Mouse (Mus musculus) hindbrain, embryonic 16.5 days (tissue): ENCODE results near the gene Dusp9. TPM values are rescaled to one million over a fixed set of nuclear protein-coding genes. Genes with fewer than 3 reads are reported as not detected.

Experiments
- ATAC-seq: fragments of 200-750 bp; cut with Nextera tagmentation; 2 replicates; pipeline ENCODE4 v1.8.0; 2017; ENCODE audit warnings: moderate TSS enrichment, moderate library complexity
- H3K27ac ChIP-seq: fragments of 300-500 bp; sonication (generic); 2 replicates; pipeline ENCODE4 v1.5.1; 2014; ENCODE audit warnings: low read depth, mild to moderate bottlenecking, control low read depth, low read length, moderate library complexity
- H3K27me3 ChIP-seq: fragments of 300-500 bp; sonication (generic); replicated peaks from 2 replicates; pipeline ENCODE4 v1.6.1; 2014; ENCODE audit warnings: low read length; ENCODE audit not compliant: control insufficient read depth, insufficient read depth
- H3K36me3 ChIP-seq: fragments of 300-500 bp; sonication (generic); 2 replicates; pipeline ENCODE4 v1.6.1; 2014; ENCODE audit warnings: mild to moderate bottlenecking, low read length, moderate library complexity, mixed read lengths; ENCODE audit not compliant: control insufficient read depth, insufficient read depth
- H3K4me1 ChIP-seq: fragments of 300-500 bp; sonication (generic); 2 replicates; pipeline ENCODE4 v1.6.1; 2014; ENCODE audit warnings: low read depth, low read length; ENCODE audit not compliant: control insufficient read depth, insufficient read depth
- H3K4me2 ChIP-seq: fragments of 300-500 bp; sonication (generic); 2 replicates; pipeline ENCODE4 v1.6.1; 2014; ENCODE audit warnings: mild to moderate bottlenecking, low read length, control low read depth, moderate library complexity
- H3K4me3 ChIP-seq: fragments of 300-500 bp; sonication (generic); 2 replicates; pipeline ENCODE4 v1.5.1; 2014; ENCODE audit warnings: mild to moderate bottlenecking, low read length, control low read depth, moderate library complexity
- H3K9ac ChIP-seq: fragments of 300-500 bp; sonication (generic); 2 replicates; pipeline ENCODE4 v1.6.1; 2014; ENCODE audit warnings: low read depth, mild to moderate bottlenecking, control low read depth, low read length, moderate library complexity
- H3K9me3 ChIP-seq: fragments of 300-500 bp; sonication (generic); 2 replicates; pipeline ENCODE4 v1.6.1; 2014; ENCODE audit warnings: mild to moderate bottlenecking, low read length, moderate library complexity; ENCODE audit not compliant: control insufficient read depth
- WGBS: fragments of 180-500 bp; shearing (Covaris S2); extraction: QIAGEN DNeasy Blood & Tissue Kit; methylation state at CpG from one replicate; pipeline ENCODE4 v1.1.7; 2014; 5-methylcytosine and 5-hydroxymethylcytosine counted together
- polyA plus RNA-seq: library from polyadenylated mRNA; unstranded; fragments of >200 nt; fragmentation: Nextera tagmentation; extraction: Ambion mirVana; gene quantifications from 2 replicates; pipeline ENCODE4 v1.2.1, GENCODE M21; 2015

Dusp9 gene
- polyA plus RNA-seq, 1 experiment from 2014 or later: 0.84 TPM

GRCm38 (mm10) chrX:73626981-73627380, 12.2 kb upstream of the Dusp9 start:
- Histone ChIP-seq H3K4me1 (no peaks in the 10 kb centered on the region), H3K27me3 (no peaks in the 10 kb centered on the region; the same call in 1 of the 2 replicates), H3K4me3 (no peak overlapping the region), H3K9ac (no peak overlapping the region), H3K4me2 (no peak overlapping the region), H3K9me3 (no peaks in the 10 kb centered on the region), H3K27ac (no peak overlapping the region), H3K36me3 (no peaks in the 10 kb centered on the region)
- no peak for ATAC-seq

GRCm38 (mm10) chrX:73635425-73635824, 3.8 kb upstream of the Dusp9 start:
- no peaks in the 10 kb centered on the region for H3K9me3 ChIP-seq
- peak overlapping the region; percentile 21 for H3K4me3 ChIP-seq
- H3K36me3 ChIP-seq: no peaks in the 10 kb centered on the region
- peaks cover 37% of the 10 kb centered on the region for H3K27me3 ChIP-seq
- no peak overlapping the region; the same call in 1 of the 2 replicates for H3K9ac ChIP-seq
- H3K4me2 ChIP-seq: peak overlapping the region; percentile 51
- WGBS: 21% methylated on average over 12 of the region's 19 CpGs
- peaks cover 7% of the 10 kb centered on the region for H3K4me1 ChIP-seq
- H3K27ac ChIP-seq: no peak overlapping the region
- ATAC-seq: peak; percentile 26; the same call in 1 of the 2 replicates

GRCm38 (mm10) chrX:73637415-73637814, 1.8 kb upstream of the Dusp9 start:
- no peaks in the 10 kb centered on the region for H3K9me3 ChIP-seq
- no peaks in the 10 kb centered on the region for H3K36me3 ChIP-seq
- peak overlapping the region; percentile 80 for H3K4me2 ChIP-seq
- whole genome bisulfite sequencing: 10% methylated on average over 13 of the region's 19 CpGs
- peaks cover 7% of the 10 kb centered on the region for H3K4me1 ChIP-seq
- H3K27ac ChIP-seq: no peak overlapping the region
- H3K9ac ChIP-seq: peak overlapping the region; percentile 38; the same call in 1 of the 2 replicates
- no peak for ATAC-seq
- H3K4me3 ChIP-seq: peak overlapping the region; percentile 42
- peaks cover 43% of the 10 kb centered on the region for H3K27me3 ChIP-seq

GRCm38 (mm10) chrX:73639901-73640469, 766 bp downstream of the Dusp9 start:
- Histone ChIP-seq H3K36me3 (no peaks in the 10 kb centered on the region), H3K9ac (no peak overlapping the region), H3K4me3 (peak overlapping the region; percentile 7), H3K27ac (no peak overlapping the region), H3K4me1 (peaks cover 7% of the 10 kb centered on the region), H3K4me2 (peak overlapping the region; percentile 53), H3K9me3 (no peaks in the 10 kb centered on the region), H3K27me3 (peaks cover 42% of the 10 kb centered on the region)
- no peak for ATAC-seq
- WGBS: 19% methylated on average over 34 of the region's 41 CpGs

GRCm38 (mm10) chrX:73645121-73645520, 5.9 kb downstream of the Dusp9 start:
- WGBS: 25% methylated on average over 4 of the region's 4 CpGs
- peaks cover 7% of the 10 kb centered on the region; the same call in 1 of the 2 replicates for H3K27me3 ChIP-seq
- no peak overlapping the region for H3K27ac ChIP-seq
- no peak overlapping the region for H3K4me2 ChIP-seq
- H3K9ac ChIP-seq: no peak overlapping the region
- no peak overlapping the region for H3K4me3 ChIP-seq
- no peak for ATAC-seq
- no peaks in the 10 kb centered on the region for H3K4me1 ChIP-seq
- H3K9me3 ChIP-seq: no peaks in the 10 kb centered on the region
- no peaks in the 10 kb centered on the region for H3K36me3 ChIP-seq

GRCm38 (mm10) chrX:73650869-73651268, 11.7 kb downstream of the Dusp9 start:
- Histone ChIP-seq H3K9ac (no peak overlapping the region), H3K4me3 (no peak overlapping the region), H3K27me3 (no peaks in the 10 kb centered on the region), H3K27ac (no peak overlapping the region), H3K4me2 (no peak overlapping the region), H3K4me1 (no peaks in the 10 kb centered on the region), H3K36me3 (no peaks in the 10 kb centered on the region), H3K9me3 (no peaks in the 10 kb centered on the region)
- WGBS: 73% methylated on average over 3 of the region's 3 CpGs
- no peak for ATAC-seq

- no peaks in the 10 kb centered on the region for H3K27me3 ChIP-seq
- H3K4me1 ChIP-seq: no peaks in the 10 kb centered on the region
- no peak overlapping the region for H3K4me2 ChIP-seq
- WGBS: 88% methylated on average over 6 of the region's 6 CpGs
- H3K9me3 ChIP-seq: no peaks in the 10 kb centered on the region
- no peaks in the 10 kb centered on the region for H3K36me3 ChIP-seq
- H3K9ac ChIP-seq: no peak overlapping the region
- no peak overlapping the region for H3K27ac ChIP-seq
- H3K4me3 ChIP-seq: no peak overlapping the region
- no peak for ATAC-seq
Measured at GRCm38 (mm10) chrX:73653392-73653791, 14.2 kb downstream of the Dusp9 start.

- no peaks in the 10 kb centered on the region for H3K36me3 ChIP-seq
- no peak overlapping the region for H3K9ac ChIP-seq
- H3K4me1 ChIP-seq: no peaks in the 10 kb centered on the region
- H3K4me2 ChIP-seq: no peak overlapping the region
- peak; percentile 76; the same call in 1 of the 2 replicates for ATAC-seq
- no peak overlapping the region for H3K27ac ChIP-seq
- no peaks in the 10 kb centered on the region for H3K9me3 ChIP-seq
- 9% methylated on average over 6 of the region's 6 CpGs for WGBS
- H3K27me3 ChIP-seq: no peaks in the 10 kb centered on the region
- H3K4me3 ChIP-seq: no peak overlapping the region
Measured at GRCm38 (mm10) chrX:73654177-73654576, 15.0 kb downstream of the Dusp9 start.

GRCm38 (mm10) chrX:73655529-73655928, 16.3 kb downstream of the Dusp9 start:
- H3K4me2 ChIP-seq: no peak overlapping the region
- H3K4me3 ChIP-seq: no peak overlapping the region
- ATAC-seq: no peak
- no peak overlapping the region for H3K9ac ChIP-seq
- 66% methylated on average over 3 of the region's 3 CpGs for WGBS
- H3K4me1 ChIP-seq: no peaks in the 10 kb centered on the region; the same call in 1 of the 2 replicates
- no peaks in the 10 kb centered on the region for H3K9me3 ChIP-seq
- H3K27ac ChIP-seq: no peak overlapping the region
- H3K36me3 ChIP-seq: no peaks in the 10 kb centered on the region
- H3K27me3 ChIP-seq: no peaks in the 10 kb centered on the region
